Mouse (Mus musculus) lung, postnatal 14 days (tissue): Measurements from ENCODE around the gene Psmd6.

ENCODE experiments used
- DNase-seq: peaks from one replicate; pipeline ENCODE4 v3.0.0; 2021

The Psmd6 gene

DNA sequence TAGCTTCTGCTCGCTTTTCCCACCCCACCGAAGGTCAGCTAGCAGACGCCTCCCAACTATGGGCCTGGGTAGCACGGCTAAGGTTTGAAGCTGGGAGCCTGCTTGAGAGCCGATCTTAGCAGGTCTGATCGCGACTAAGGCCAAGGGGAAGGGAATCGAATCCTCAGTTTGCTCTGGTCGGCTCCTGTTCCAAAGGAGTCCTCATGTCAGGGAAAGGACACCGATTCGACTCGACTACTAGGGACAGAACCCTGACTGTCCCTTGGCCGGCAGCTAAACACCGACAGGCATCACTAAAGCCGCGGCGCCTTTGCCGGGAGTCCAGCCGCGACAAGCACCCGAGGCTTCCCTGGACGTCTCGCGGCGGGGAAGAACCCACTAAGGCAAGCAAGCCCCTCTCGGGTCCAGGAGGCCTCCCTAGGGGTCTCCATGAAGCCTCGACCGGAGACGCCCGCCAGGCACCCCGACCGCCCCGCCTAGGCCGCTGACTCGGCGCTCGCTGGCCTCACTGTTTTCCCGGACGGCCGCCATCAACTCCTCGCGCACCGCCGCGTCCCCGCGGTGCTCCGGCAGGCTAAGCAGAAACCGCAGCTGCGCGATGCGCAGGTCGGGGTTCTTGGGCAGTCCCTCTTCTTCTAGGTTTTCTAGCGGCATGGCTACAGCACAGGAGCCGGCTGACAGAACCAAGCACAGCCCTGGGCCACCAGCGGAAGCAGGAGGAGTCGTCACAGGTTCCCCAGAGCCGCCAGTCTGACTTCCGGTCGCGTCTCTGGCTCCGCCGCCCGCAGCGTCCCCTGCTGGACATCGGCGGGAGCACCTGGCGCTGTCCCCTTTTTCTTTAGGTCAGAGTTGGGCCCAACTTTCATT lies at the start of gene Psmd6:
TSS of gene Psmd6 (minus strand) at position 755 of the 867 bp plus-strand sequence.
- peak; percentile 91 for DNase-seq

DNA sequence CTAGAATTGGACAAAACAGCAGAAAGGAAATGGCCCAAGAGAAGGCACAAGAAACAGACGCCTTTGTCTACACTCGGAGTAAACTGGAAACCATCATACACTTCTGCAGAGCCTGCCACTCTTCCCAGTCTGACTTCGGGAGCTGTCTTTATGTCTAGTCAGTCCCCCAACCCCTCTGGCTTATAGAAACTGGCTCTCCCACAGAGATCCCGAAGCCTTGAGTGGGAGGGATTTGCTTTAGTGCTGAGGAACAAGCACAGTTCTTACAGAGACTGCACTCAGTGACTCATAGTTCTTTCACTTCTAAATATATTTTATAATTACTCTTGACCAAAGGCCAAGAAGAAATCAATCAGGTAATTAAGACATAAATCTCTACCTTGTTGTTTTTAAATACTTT lies 10.1 kb downstream of the Psmd6 start:
- no peak for DNase-seq

DNA sequence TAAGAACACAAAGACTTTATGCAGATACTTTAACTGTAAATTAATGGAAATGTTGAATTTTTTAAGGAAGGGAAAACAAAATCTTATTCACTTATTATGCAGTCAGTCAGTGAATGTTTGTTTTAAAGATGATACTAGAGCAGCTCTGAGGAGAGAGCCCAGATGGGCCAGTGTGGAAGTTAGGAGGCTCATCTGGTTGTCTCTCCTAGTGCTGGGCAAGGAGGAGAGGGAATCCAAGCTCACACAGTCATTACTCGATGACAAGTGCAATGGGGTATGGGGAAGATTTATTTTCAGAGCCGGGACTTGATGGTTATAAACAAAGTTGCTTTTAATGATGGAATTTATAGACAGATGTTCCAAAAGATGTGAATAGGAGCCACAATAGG lies 15.9 kb downstream of the Psmd6 start:
- no peak for DNase-seq

DNA sequence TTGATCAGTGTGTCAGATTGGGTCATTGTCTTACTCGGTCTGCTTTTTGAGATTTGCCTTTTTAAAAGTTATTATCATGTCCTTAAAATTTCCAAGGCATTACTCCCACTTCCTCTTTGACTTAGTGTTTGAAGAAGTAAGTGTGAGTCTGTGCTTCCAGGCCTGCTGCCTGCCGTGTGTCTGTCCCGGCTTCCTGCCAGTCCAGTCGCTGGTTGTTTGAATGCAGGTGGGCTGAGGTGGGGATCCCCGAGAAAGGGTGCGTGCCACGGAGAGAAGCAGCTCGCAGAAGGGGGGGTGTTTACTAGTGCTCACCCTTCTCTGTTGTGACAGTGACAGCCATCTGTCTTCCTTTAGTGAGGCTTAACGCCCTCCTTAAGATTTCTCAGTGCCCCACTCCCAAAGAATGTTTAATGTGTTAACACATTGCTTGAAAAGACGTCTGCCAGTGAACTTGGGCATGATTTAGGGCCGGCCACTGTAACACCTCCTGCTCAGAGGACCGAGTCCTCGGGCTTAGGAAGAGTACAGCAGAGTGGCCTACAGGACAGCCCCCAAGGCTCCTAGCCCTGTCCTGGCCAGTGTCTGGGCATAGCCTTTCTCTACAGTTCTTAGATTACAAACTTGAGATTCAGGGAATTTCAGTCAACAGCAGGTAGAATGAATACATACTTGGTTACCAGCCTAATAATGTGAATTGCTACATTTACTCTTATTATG lies 16.4 kb downstream of the Psmd6 start:
- no peak for DNase-seq

DNA sequence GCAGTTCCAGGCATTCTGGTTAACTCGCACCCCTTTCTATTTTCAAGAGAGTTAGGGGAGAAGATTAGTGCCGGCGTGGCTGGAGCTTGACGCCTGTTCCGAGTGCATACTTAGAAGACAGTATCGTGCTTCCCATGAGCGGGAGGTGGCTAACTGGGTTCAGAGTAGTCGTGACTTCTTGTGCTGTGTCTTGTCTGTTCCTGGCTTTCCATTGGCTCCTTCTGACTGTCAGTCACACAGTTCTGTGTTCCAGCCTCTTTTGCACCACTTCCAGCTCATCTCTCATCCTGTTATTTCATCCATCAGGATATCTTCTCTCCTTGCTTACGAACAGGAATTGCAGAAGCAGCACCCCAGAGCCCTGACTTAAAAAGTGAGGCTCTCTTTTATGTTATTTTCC lies 19.5 kb downstream of the Psmd6 start:
- DNase-seq = no peak

DNA sequence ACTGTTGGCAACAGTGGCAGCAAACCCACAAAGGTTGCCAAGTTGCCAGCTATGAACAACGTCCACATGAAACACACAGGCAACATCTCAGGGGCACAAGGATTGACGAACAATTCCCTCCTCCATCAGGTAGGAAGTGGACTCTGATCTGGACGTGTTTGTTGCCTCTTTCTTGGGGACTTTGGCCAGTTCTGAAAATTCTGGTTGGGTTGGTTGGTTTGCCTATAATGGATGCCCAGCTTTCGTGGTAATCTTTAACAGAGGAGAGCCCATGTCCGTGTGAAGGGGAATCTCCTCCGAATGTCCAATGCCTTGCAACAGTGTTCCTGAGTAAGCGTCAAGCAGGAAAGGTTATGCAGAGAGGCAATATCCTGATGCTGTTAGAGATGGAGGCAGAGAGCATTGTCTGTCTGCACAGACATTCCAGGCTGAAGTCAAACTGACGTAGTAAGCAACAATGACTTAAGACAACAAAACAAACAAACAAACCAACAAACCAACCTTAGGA lies 20.0 kb downstream of the Psmd6 start:
- no peak for DNase-seq

DNA sequence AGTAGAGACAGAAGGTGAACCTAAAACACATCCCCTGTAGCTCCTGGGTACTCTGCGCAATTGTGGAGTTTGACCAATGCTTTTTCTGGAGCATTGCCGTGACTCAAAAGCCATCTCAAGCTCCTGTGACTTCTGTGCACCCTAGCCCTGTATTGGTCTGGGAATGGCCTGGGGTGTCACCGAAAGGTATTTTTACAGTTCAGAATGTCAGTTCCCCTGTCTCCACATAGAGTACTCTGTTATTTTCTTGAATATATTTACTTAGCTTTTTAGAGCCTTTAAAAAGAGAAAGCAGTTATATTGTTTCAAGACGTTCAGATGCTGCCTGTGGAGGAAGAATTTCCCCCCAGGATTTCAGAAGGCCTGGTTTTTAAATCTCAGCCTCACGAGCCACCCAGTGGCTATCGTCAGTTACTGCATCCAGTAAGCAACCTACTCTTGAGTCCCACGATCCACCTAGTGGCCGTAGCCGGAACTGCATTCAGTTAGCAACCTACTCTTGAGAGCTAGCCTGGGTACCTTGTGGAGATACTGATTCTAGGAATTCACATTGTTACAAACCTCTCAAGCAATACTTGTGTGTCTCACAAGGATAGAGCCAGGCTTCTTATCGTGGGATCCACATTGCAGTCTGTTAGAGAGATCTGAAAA lies 22.3 kb downstream of the Psmd6 start:
- peak; percentile 95 for DNase-seq

DNA sequence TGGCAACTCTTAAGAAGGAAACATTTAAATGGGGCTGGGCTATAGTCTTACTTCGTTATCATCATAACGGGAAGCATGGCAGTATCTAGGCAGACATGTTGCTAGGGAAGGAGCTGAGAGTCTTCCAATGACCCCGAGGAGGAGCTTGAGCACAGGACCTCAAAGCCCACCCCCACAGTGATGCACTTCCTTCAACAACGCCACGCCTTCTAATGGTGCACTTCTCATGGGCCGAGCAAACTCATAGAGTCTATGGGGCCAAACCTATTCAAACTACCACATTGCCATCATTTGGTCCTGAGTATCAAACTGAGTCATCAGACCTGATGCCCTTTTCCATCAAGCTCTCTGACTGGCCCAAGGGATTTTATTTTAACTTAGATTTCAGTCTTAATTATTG lies 30.2 kb downstream of the Psmd6 start:
- DNase-seq = no peak

DNA sequence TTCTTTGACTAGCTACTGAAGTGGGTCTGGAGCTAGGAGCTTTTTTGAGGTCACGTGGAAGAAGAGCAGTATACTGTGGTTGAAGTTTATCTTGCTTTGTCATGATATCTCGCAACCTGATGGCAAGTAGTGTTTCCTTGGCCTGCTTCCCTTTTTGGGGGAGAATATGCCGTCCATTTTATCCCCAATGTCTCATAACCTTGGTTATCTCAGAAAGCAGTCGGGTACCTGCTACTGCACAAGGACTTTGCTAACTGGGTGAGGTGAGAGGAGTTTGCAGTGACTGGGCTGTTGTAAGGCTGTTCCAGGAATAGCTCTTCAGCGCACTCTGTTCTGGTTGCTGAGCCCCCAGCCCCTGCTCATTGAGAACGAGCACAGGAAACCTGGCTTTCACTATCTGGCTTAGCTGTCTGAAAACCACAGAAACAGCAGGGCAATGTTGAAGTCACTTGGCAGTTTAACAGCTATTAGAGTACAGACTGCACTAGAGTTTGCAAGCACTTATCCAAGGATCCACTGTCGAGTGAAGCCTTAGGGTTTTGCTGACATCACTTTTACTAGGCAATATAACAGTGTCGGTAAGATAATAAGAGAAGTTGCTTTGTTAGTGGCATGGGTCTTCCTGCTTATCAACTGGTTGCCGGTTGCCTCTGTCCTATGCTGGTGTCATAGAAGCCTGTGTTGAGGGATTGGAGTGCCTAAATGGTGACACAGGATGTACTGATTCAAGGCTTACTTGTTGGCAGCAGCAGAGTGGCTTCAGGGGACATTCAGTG lies 32.6 kb downstream of the Psmd6 start:
- DNase-seq = no peak

DNA sequence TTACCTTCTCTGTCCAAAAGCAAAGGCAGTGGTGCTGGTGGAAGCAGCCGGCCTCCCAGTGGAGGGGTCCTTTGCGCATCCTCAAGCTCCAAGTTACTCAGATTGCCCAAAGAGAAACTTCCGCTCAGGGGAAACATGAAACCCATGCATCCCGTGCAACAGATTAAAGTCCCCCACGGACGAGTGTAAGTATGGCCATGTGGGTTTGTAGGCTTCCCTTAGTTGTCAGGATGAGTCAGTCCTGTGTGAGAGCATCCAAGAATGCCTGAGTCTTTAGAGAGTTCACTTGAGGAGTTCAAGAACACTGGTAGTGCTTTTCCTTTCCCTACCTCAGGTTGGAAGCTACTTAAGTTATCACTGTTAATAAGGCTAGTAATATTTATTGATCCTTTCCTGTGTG lies 33.4 kb downstream of the Psmd6 start:
- DNase-seq = no peak

DNA sequence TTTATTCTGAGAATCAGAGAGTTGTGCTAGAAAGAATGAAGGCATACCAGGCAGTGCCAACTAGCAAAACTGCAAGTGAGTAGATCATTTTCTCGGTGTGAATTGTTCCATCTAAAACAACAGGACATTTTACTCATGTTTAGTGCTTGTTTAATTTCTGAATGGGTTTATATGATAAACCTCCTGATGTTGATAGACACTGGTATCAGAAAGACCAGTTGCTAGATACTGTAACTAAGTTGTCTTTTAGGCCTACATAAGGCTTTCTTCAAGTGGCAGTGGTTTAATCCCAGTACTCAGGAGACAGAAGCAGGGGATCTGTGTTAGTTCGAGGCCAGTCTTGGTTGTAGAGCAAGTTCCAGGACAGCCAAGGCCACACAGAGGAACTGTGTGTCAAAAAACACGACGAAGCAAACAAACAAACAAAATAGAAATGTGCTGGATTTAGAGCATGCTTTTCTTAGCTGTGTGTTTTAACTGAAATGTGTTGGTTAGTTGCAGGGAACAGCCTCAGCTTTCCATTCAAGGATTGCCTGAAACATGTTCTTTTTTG lies 34.0 kb downstream of the Psmd6 start:
- DNase-seq = no peak

DNA sequence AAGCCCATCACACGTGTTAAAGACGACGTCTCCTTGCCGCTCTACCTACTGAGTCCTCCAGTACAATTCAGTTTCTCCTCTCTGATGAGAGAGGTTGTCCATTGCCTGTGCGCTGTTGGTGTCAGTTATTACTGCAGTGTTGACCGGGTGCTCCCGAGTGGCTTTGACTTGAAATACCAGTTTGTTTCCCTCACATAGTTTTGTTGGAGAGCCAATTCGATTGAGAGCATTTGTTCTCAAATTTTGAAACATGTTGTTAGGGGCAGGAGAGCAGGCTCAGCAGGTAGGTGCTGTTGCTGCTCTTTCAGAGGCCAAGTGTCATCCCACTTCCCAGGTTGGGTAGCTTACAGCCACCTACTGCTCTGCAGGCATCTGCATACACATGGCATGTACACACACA lies 37.0 kb downstream of the Psmd6 start:
- DNase-seq = no peak

DNA sequence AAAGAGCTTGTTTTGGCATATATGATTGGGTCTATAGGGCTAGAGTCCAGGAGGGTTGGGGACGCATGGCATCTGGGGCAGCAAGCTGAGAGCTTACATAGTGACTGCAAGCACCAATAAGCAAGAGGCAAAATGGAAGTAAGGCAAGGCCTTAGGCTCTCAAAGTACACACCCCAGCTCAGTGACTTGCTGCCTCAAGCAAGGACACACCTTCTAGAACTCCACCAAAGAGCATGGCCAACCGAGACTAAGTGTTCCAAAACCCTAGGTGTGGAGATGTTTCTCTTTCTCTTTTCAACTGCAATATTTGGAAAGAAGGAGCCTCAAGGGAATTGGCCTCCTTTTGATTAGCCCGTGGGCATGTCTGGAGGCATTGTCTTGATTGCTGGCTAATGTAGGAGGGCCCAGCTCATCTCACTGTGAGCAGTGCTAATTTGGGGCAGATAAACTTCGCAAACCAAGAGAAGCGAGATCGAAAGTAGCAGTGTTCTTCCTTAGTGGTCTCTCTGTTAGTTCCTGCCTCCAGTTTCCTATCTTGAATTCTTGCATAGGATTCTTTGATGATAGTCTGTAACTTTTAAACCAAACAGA lies 40.1 kb downstream of the Psmd6 start:
- DNase-seq = no peak

DNA sequence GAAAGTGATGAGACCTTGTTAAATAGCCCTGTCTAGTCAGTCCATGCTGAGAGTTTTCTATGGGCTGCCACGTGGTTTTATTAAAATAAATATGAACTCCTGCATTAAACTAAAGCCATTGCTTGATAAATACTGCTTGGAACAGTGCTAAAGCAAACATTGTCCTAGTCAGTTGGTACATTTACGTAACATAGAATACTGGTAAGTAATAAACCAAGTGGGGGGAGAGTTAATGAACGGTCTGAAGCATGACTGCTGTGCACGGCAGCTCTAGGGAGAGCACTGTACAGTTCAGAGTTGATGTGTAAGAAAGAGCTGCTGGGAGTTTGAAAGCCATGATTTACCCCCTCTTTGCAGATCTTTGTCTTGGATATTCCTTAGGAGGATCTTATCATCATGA lies 49.3 kb downstream of the Psmd6 start:
- DNase-seq = no peak

DNA sequence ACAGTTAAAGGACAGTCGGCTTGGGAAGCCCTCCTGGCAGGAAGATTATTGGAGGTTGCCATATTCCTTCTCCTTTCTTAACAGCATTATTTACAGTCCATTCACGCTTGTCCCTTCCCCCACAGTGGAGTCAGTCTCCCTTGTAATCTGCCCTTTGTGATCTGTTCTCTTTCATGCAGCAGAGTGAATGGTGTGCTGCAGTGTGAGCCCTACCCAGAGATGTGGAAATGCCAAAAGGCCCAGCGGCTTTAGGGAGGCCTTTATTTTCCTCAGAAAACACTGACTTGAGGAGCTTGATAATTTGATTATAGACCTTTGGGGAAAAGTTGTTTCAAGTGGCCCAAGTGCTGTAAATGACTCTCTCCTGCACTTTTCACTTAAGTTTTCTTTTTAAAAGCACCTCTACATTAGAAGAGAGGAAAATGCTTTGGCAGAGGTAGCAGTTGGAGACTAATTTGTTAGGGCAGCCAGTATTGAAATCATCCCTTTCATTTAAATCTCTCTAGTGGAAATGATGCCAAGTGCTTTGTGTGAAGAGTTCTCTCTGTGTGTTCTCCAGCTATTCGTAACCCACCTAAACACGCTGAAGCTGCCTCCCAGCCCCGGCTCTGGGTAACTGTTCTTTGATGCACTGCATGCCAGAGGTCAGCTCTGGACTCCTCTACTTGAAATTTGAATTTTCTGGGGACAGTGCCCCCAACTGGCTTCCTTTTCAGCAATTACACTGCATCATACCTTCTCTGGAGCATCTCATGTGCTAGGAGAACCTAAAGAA lies 50.1 kb downstream of the Psmd6 start:
- DNase-seq = no peak

DNA sequence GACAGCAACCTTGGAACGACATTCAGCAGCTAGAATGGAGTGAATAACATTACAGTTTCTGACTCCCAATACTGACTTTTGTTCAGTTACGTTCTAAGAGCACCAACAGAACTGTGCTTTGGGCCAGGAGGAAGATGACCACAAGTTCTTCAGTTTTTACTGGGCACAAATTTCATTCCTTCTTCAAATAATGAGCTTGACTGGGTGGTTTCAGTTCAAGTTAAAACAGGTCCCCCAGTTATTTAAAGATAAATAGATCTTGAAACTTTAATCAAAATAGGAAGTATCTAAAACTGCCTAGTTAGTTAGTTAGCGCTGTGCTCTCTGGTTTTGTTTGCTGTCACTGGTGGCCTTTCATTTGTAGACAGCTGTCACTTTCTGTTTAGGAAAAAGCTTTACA lies 52.2 kb downstream of the Psmd6 start:
- DNase-seq = no peak

DNA sequence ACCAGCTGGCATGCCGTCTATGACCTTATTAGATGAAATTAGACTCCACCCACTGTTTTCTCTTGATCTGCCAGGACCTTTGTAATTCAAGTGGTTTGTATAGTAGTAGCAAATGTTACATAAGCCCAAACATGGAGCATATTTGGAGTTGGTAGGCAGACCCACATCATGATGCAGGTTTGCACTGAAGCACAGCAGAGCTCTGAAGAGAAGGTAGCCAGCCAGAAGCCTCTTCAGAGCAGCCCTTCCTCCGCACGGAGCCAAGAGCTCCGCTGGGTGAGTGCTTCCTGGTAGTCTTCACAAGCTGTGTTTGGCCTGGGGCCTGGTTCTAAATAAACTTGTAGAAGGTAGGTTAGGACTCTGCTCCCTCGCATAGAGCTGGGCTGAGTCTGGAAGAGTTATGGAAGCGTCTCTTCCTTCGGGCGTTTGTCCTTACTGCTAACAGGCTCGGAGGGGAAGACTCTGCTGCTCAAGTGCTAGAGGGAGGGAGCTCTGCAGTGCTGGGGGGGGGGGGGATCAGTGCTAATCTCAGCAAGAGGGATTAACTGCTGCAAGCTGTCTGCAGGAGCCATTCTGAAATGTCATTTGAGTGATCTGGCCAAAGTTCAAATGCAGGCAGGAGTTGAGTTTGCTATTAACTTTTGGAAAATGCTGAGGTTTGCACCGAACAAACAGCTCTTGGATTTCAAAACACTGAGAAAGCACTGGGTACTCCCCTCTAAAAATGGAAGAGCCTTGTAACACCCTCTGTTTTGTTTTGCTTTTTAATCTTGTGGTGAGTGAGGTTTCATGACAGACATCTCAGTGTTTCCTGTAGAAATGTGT lies 52.9 kb downstream of the Psmd6 start:
- peak; percentile 51 for DNase-seq

DNA sequence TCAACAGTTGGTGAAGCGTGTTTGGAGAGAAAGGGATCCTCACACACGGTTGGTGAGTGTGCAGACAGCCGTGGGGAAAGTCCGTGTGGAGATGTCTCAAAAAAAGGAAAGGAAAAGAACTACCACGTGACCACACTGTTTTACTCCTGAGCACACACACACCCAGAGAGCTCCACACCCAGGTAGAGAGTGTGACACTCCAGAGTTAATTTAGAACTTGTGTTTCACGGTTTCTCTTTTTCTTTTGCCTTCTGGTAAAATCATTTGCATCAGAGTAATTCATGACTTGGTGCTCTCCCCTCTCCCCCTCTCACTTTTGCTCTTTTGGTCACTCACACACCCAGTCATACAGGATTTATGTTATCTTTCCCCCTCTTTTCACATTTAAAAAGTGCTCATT lies 54.5 kb downstream of the Psmd6 start:
- DNase-seq = no peak

DNA sequence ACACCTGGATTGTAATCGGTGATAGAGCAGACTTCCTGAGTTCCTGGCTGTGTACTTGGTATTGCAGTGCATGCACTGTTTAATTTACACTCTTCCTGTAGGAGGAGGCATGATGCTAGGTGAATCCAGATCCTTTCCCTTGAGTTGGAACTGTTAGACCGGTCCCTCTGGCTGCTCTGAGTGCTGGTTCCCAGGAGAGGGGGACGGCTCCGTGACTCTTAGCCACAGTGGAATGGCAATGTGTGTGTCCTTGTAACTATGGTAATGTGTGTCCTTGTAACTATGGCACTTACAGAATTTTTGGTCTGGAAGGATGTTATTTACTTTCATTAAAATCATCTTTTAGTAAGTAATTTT lies 55.7 kb downstream of the Psmd6 start:
- no peak for DNase-seq

DNA sequence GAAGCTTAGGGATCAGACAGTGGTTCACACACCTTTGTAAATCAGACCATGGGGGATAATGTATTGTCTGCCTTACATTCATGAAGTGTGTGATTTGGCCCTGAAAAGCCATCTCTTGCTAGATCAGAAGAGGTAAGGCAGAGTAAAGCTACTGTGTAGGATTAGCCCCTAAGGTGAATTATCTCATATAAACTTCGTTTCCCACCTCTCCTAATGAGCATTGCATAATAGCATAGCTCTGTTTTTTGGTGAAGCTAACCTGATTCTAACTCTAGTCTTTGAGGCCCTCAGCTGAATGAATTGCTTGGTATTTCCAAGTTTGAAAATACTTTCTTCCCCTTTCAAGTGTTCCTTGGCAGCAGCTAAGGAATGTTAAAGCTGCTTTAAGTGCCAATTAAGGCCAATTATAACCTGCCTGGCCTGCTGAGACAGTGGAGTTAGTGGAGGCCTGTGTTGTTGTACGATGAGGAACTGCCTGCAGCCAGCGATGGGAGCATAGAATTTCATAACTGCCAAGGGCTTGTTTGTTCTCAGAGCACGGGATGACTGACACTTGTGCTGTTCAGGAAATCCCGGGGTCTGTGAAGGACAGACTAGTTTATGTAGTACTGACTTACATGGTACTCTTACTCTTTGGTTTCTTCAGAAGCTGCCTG lies 56.2 kb downstream of the Psmd6 start:
- peak; percentile 40 for DNase-seq
